Mouse (Mus musculus): ENCODE measurements around the gene Grk4.

Grk4 gene

GRCm38 (mm10) chr5:34708436-34708835 lies 48.3 kb downstream of the Grk4 start:
- CTCF ChIA-PET = no interaction called here

GRCm38 (mm10) chr5:34714371-34714770 lies 54.2 kb downstream of the Grk4 start:
- CTCF ChIA-PET = interaction anchor here (1.0 kb wide), 1 partner anchor 14 kb away, joined by 3 read pairs; no protein-coding TSS in a partner anchor

- CTCF ChIA-PET = interaction anchor here (1.0 kb wide), 1 partner anchor 15 kb away, joined by 3 read pairs; no protein-coding TSS in a partner anchor
Measured at GRCm38 (mm10) chr5:34714816-34715215, 54.6 kb downstream of the Grk4 start.

- CTCF ChIA-PET = no interaction called here
Measured at GRCm38 (mm10) chr5:34729141-34729540, 69.0 kb downstream of the Grk4 start.

GRCm38 (mm10) chr5:34730255-34730654 lies 70.1 kb downstream of the Grk4 start:
- CTCF ChIA-PET = no interaction called here

- CTCF ChIA-PET = no interaction called here
Measured at GRCm38 (mm10) chr5:34751477-34751876, 91.3 kb downstream of the Grk4 start.

GRCm38 (mm10) chr5:34758762-34759161 lies 98.6 kb downstream of the Grk4 start:
- CTCF ChIA-PET = no interaction called here

GRCm38 (mm10) chr5:34760850-34761508 lies 100.8 kb downstream of the Grk4 start:
- CTCF ChIA-PET = interaction anchor here (1.9 kb wide), 1 partner anchor 16 kb away, joined by 4 read pairs; no protein-coding TSS in a partner anchor

GRCm38 (mm10) chr5:34761509-34761908 lies 101.3 kb downstream of the Grk4 start, which contains the start of gene Htt:
Gene Htt, plus strand, starts transcription at chr5:34761740.
- CTCF ChIA-PET = interaction anchor here (1.9 kb wide), 1 partner anchor 16 kb away, joined by 4 read pairs; no protein-coding TSS in a partner anchor

- CTCF ChIA-PET = no interaction called here
Measured at GRCm38 (mm10) chr5:34761934-34762611, 101.9 kb downstream of the Grk4 start.

GRCm38 (mm10) chr5:34771818-34772217 lies 111.6 kb downstream of the Grk4 start:
- CTCF ChIA-PET = interaction anchor here (0.7 kb wide), 1 partner anchor 82 kb away, joined by 3 read pairs; no protein-coding TSS in a partner anchor

- CTCF ChIA-PET = interaction anchor here (0.7 kb wide), 1 partner anchor 113 kb away, joined by 18 read pairs; no protein-coding TSS in a partner anchor
Measured at GRCm38 (mm10) chr5:34772696-34773245, 112.6 kb downstream of the Grk4 start.

GRCm38 (mm10) chr5:34773392-34773791 lies 113.2 kb downstream of the Grk4 start:
- CTCF ChIA-PET = no interaction called here

GRCm38 (mm10) chr5:34785027-34785426 lies 124.8 kb downstream of the Grk4 start:
- CTCF ChIA-PET = no interaction called here

- CTCF ChIA-PET = interaction anchor here (0.6 kb wide), 1 partner anchor 12 kb away, joined by 35 read pairs; no protein-coding TSS in a partner anchor
Measured at GRCm38 (mm10) chr5:34791141-34791540, 131.0 kb downstream of the Grk4 start.

GRCm38 (mm10) chr5:34800292-34800953 lies 140.2 kb downstream of the Grk4 start:
- CTCF ChIA-PET = no interaction called here
